Mouse (Mus musculus) heart, postnatal 0 days (tissue): ENCODE measurements around the gene Kbtbd2. TPM values are rescaled to one million over a fixed set of nuclear protein-coding genes. Genes with fewer than 3 reads are reported as not detected.

Source experiments
- ATAC-seq: fragments of 200-750 bp; cut with Nextera tagmentation; 2 replicates; pipeline ENCODE4 v1.8.0; 2017; ENCODE audit warnings: low read depth, moderate number of reproducible peaks, moderate library complexity; ENCODE audit not compliant: insufficient read depth
- DNase-seq: peaks from one replicate; pipeline ENCODE4 v3.0.0-alpha.2; 2016; ENCODE audit warnings: low spot score
- H3K27ac ChIP-seq: fragments of 300-500 bp; sonication (generic); 2 replicates; pipeline ENCODE4 v1.5.1; 2014; ENCODE audit warnings: low read depth, mild to moderate bottlenecking
- H3K27me3 ChIP-seq: fragments of 300-500 bp; sonication (generic); 2 replicates; pipeline ENCODE4 v1.6.1; 2014; ENCODE audit warnings: low read length, mixed read lengths; ENCODE audit not compliant: control insufficient read depth, insufficient read depth
- H3K36me3 ChIP-seq: fragments of 300-500 bp; sonication (generic); replicated peaks from 2 replicates; pipeline ENCODE4 v1.6.1; 2014; ENCODE audit warnings: low read length, mixed read lengths; ENCODE audit not compliant: control insufficient read depth, insufficient read depth
- H3K4me1 ChIP-seq: fragments of 300-500 bp; sonication (generic); 2 replicates; pipeline ENCODE4 v1.6.1; 2014; ENCODE audit warnings: antibody characterized with exemption; ENCODE audit not compliant: control insufficient read depth, insufficient read depth
- H3K4me2 ChIP-seq: fragments of 300-500 bp; sonication (generic); 2 replicates; pipeline ENCODE4 v1.6.1; 2014; ENCODE audit warnings: low read depth, mild to moderate bottlenecking, low read length, moderate library complexity
- H3K4me3 ChIP-seq: fragments of 300-500 bp; sonication (generic); 2 replicates; pipeline ENCODE4 v1.5.1; 2014; ENCODE audit warnings: low read depth, low read length
- H3K9ac ChIP-seq: fragments of 300-500 bp; sonication (generic); replicated peaks from 2 replicates; pipeline ENCODE4 v1.6.1; 2014; ENCODE audit warnings: low read depth, low read length, mixed read lengths
- H3K9me3 ChIP-seq: fragments of 300-500 bp; sonication (generic); replicated peaks from 2 replicates; pipeline ENCODE4 v1.6.1; 2016; ENCODE audit warnings: low read length; ENCODE audit not compliant: control insufficient read depth
- CTCF ChIP-seq: IDR thresholded peaks from 2 replicates; pipeline ENCODE4 v1.5.1; 2016; ENCODE audit warnings: antibody characterized with exemption, control low read depth, low read depth
- EP300 ChIP-seq: IDR thresholded peaks from 2 replicates; pipeline ENCODE4 v1.6.1; 2016; ENCODE audit warnings: antibody characterized with exemption, low read depth
- WGBS: fragments of 180-500 bp; shearing (Covaris S2); extraction: QIAGEN DNeasy Blood & Tissue Kit; methylation state at CpG from one replicate; pipeline ENCODE4 v1.1.7; 2014; 5-methylcytosine and 5-hydroxymethylcytosine counted together
- polyA plus RNA-seq: library from polyadenylated mRNA; unstranded; fragments of >200 nt; fragmentation: Nextera tagmentation; extraction: Ambion mirVana; gene quantifications from 2 replicates; pipeline ENCODE4 v1.2.1, GENCODE M21; 2015
- total RNA-seq: library from RNA; depleted of rRNA; stranded (reverse); fragments of >200 nt; gene quantifications from 2 replicates; pipeline ENCODE4 v1.2.3, GENCODE M21; 2014; ENCODE audit warnings: low replicate concordance

Gene Kbtbd2
- total and polyA plus RNA-seq, 2 experiments from 2014 or later = 17.0 to 37.2 TPM

GRCm38 (mm10) chr6:56805026-56805425, 7.4 kb upstream of the Kbtbd2 start:
- Histone ChIP-seq H3K4me1 (no peaks in the 10 kb centered on the region), H3K27ac (no peak overlapping the region), H3K36me3 (no peaks in the 10 kb centered on the region), H3K4me3 (no peak overlapping the region), H3K4me2 (no peak overlapping the region), H3K9me3 (no peaks in the 10 kb centered on the region), H3K27me3 (no peaks in the 10 kb centered on the region), H3K9ac (no peak overlapping the region)
- 80% methylated on average over 4 of the region's 4 CpGs for WGBS
- ATAC-seq (no peak), DNase-seq (no peak)
- TF ChIP-seq EP300 = no peak
- TF ChIP-seq CTCF = no peak

- TF ChIP-seq EP300 = no peak
- no peak for TF ChIP-seq CTCF
- peak overlapping the region; percentile 85 for H3K4me2 ChIP-seq
- peak overlapping the region; percentile 96 for H3K9ac ChIP-seq
- no peaks in the 10 kb centered on the region for H3K27me3 ChIP-seq
- no peaks in the 10 kb centered on the region for H3K36me3 ChIP-seq
- ATAC-seq (no peak), DNase-seq (peak; percentile 23)
- no peaks in the 10 kb centered on the region for H3K9me3 ChIP-seq
- H3K27ac ChIP-seq = peak overlapping the region; percentile 99
- H3K4me3 ChIP-seq = peak overlapping the region; percentile 82
- H3K4me1 ChIP-seq = peaks cover 23% of the 10 kb centered on the region
- 9% methylated on average over 8 of the region's 8 CpGs for WGBS
These were observed 496 bp upstream of the Kbtbd2 start for GRCm38 (mm10) chr6:56798152-56798465.

GRCm38 (mm10) chr6:56796668-56797141, 908 bp downstream of the Kbtbd2 start:
- Histone ChIP-seq H3K9me3 (no peaks in the 10 kb centered on the region), H3K36me3 (no peaks in the 10 kb centered on the region), H3K4me1 (peaks cover 25% of the 10 kb centered on the region), H3K9ac (peak overlapping the region; percentile 96), H3K4me2 (peak overlapping the region; percentile 85), H3K27ac (peak overlapping the region; percentile 99), H3K27me3 (no peaks in the 10 kb centered on the region), H3K4me3 (peak overlapping the region; percentile 82)
- ATAC-seq (peak; percentile 22; the same call in 1 of the 2 replicates), DNase-seq (peak; percentile 80)
- WGBS = under 1% methylated on average over 16 of the region's 16 CpGs
- TF ChIP-seq CTCF (no peak), EP300 (no peak)

GRCm38 (mm10) chr6:56796232-56796631, 1.4 kb downstream of the Kbtbd2 start:
- ATAC-seq = no peak
- no peaks in the 10 kb centered on the region for H3K36me3 ChIP-seq

GRCm38 (mm10) chr6:56794834-56795233, 2.8 kb downstream of the Kbtbd2 start:
- Histone ChIP-seq H3K9ac (no peak overlapping the region), H3K4me2 (peak overlapping the region; percentile 85), H3K4me3 (peak overlapping the region; percentile 82), H3K9me3 (no peaks in the 10 kb centered on the region), H3K36me3 (no peaks in the 10 kb centered on the region), H3K4me1 (peaks cover 25% of the 10 kb centered on the region), H3K27ac (no peak overlapping the region), H3K27me3 (no peaks in the 10 kb centered on the region)
- WGBS = 67% methylated on average over 5 of the region's 5 CpGs
- TF ChIP-seq EP300 (no peak), CTCF (no peak)
- no peak for ATAC-seq
- no peak for DNase-seq

More at GRCm38 (mm10) chr6:56796232-56796631, 1.4 kb downstream of the Kbtbd2 start:
- Histone ChIP-seq H3K9me3 (no peaks in the 10 kb centered on the region), H3K27ac (peak overlapping the region; percentile 99), H3K4me3 (peak overlapping the region; percentile 82), H3K4me2 (peak overlapping the region; percentile 85), H3K27me3 (no peaks in the 10 kb centered on the region), H3K4me1 (peaks cover 25% of the 10 kb centered on the region), H3K9ac (peak overlapping the region; percentile 96)
- 2% methylated on average over 8 of the region's 8 CpGs for WGBS
- no peak for TF ChIP-seq CTCF
- TF ChIP-seq EP300 = no peak
- DNase-seq = no peak

GRCm38 (mm10) chr6:56789336-56789735, 8.3 kb downstream of the Kbtbd2 start:
- Histone ChIP-seq H3K4me2 (no peak overlapping the region), H3K9ac (no peak overlapping the region), H3K4me3 (no peak overlapping the region), H3K36me3 (peaks cover 17% of the 10 kb centered on the region), H3K9me3 (no peaks in the 10 kb centered on the region), H3K27me3 (no peaks in the 10 kb centered on the region), H3K27ac (0 out of 2 replicates have a peak overlapping the region, but pooled peaks have one; percentile 7), H3K4me1 (peaks cover 15% of the 10 kb centered on the region)
- 24% methylated on average over 3 of the region's 3 CpGs for WGBS
- DNase-seq (no peak), ATAC-seq (no peak)
- TF ChIP-seq CTCF (no peak), EP300 (no peak)
